Mouse (Mus musculus) regulatory T cell (primary cell): ENCODE data around the gene Trp63.

Experiments
- in situ Hi-C: fragments of 300-600 bp; cut with MboI, MseI; formaldehyde crosslinking; loops from one replicate; pipeline ENCODE4 v1.15.1; 2025; ENCODE audit warnings: high pct_unique_total_duplicates

Gene Trp63

GRCm38 (mm10) chr16:25865096-25865869 lies 181.7 kb downstream of the Trp63 start:
- in situ Hi-C loops = no loop called here

GRCm38 (mm10) chr16:25871503-25871902 lies 187.9 kb downstream of the Trp63 start:
- in situ Hi-C loops = no loop called here

- in situ Hi-C loops = no loop called here
These were observed 192.1 kb downstream of the Trp63 start for GRCm38 (mm10) chr16:25875681-25876080.

GRCm38 (mm10) chr16:25877416-25877965 lies 193.9 kb downstream of the Trp63 start:
- in situ Hi-C loops = no loop called here

- in situ Hi-C loops = no loop called here
These were observed 194.6 kb downstream of the Trp63 start for GRCm38 (mm10) chr16:25878116-25878515.

GRCm38 (mm10) chr16:25899071-25899470 lies 215.5 kb downstream of the Trp63 start:
- in situ Hi-C loops = no loop called here

- in situ Hi-C loops = no loop called here
These were observed 216.1 kb downstream of the Trp63 start for GRCm38 (mm10) chr16:25899657-25900056.

- in situ Hi-C loops = no loop called here
These were observed 216.9 kb downstream of the Trp63 start for GRCm38 (mm10) chr16:25900389-25900908.

- in situ Hi-C loops = no loop called here
These were observed 228.6 kb downstream of the Trp63 start for GRCm38 (mm10) chr16:25912185-25912584.

- in situ Hi-C loops = no loop called here
These were observed 250.6 kb downstream of the Trp63 start for GRCm38 (mm10) chr16:25934181-25934580.
